Mouse (Mus musculus): ENCODE results near the gene Exoc2.

DNA sequence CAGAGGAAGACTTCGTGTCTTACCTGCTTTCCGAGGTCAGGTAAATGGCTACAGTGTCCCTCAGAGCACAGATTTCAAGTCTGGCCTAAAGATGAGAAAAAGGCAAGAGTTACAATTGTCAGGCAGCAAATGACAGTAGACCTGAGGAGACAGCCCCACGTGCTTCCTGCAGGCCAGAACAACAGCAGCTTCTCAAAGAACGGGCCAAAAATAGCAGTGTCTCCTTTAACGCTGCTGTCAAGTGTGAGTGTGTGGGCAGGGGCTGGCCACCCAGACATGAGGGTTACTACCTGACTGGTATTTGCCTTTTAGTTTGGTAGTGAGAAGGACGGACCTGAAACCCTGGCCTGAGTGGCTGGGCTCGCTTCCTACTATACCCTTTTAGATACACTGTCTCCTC lies 153.3 kb downstream of the Exoc2 start:
- TF ChIP-seq CTCF (IDR thresholded peaks at IDR 0.05; ENCODE audit: low read depth, low read length) (no peak), GATA1 (IDR thresholded peaks at IDR 0.05; ENCODE audit: borderline replicate concordance, low read length) (no peak), TAL1 (conservative IDR thresholded peaks at IDR 0.05; ENCODE audit: low read depth, low read length) (no peak), POLR2AphosphoS5 (IDR thresholded peaks at IDR 0.05; ENCODE audit: insufficient replicate concordance, low read depth, low read length) (no peak), GATA2 (IDR thresholded peaks at IDR 0.05; ENCODE audit: borderline replicate concordance, low read depth, low read length) (no peak)
